Mouse (Mus musculus) midbrain, postnatal 0 days (tissue): ENCODE measurements around the gene Il1rl1. TPM values are rescaled to one million over a fixed set of nuclear protein-coding genes. Genes with fewer than 3 reads are reported as not detected.

Source experiments
- ATAC-seq: fragments of 200-750 bp; cut with Nextera tagmentation; 2 replicates; pipeline ENCODE4 v1.8.0; 2017; ENCODE audit warnings: moderate number of reproducible peaks, mild to moderate bottlenecking, moderate TSS enrichment, moderate library complexity; ENCODE audit not compliant: low FRiP score
- DNase-seq: peaks from one replicate; pipeline ENCODE4 v3.0.0-alpha.2; 2015; ENCODE audit warnings: low spot score
- H3K27ac ChIP-seq: fragments of 300-500 bp; sonication (generic); 2 replicates; pipeline ENCODE4 v1.5.1; 2014; ENCODE audit warnings: low read depth, mild to moderate bottlenecking, low read length, mixed read lengths
- H3K27me3 ChIP-seq: fragments of 300-500 bp; sonication (generic); 2 replicates; pipeline ENCODE4 v1.6.1; 2014; ENCODE audit warnings: low read length, control low read depth, mixed read lengths; ENCODE audit not compliant: insufficient read depth
- H3K36me3 ChIP-seq: fragments of 300-500 bp; sonication (generic); 2 replicates; pipeline ENCODE4 v1.6.1; 2014; ENCODE audit warnings: low read length, control low read depth, mixed read lengths; ENCODE audit not compliant: insufficient read depth
- H3K4me1 ChIP-seq: fragments of 300-500 bp; sonication (generic); 2 replicates; pipeline ENCODE4 v1.6.1; 2014; ENCODE audit warnings: mild to moderate bottlenecking, control low read depth, antibody characterized with exemption, low read length, mixed read lengths; ENCODE audit not compliant: insufficient read depth
- H3K4me2 ChIP-seq: fragments of 300-500 bp; sonication (generic); 2 replicates; pipeline ENCODE4 v1.6.1; 2014; ENCODE audit warnings: low read depth, mild to moderate bottlenecking, low read length, mixed read lengths; ENCODE audit not compliant: poor library complexity, severe bottlenecking
- H3K4me3 ChIP-seq: fragments of 300-500 bp; sonication (generic); 2 replicates; pipeline ENCODE4 v1.5.1; 2014; ENCODE audit warnings: low read depth, mild to moderate bottlenecking, low read length, moderate library complexity
- H3K9ac ChIP-seq: fragments of 300-500 bp; sonication (generic); replicated peaks from 2 replicates; pipeline ENCODE4 v1.6.1; 2014; ENCODE audit warnings: mild to moderate bottlenecking, low read length, moderate library complexity, mixed read lengths; ENCODE audit not compliant: poor library complexity, severe bottlenecking
- H3K9me3 ChIP-seq: fragments of 300-500 bp; sonication (generic); 2 replicates; pipeline ENCODE4 v1.6.1; 2016; ENCODE audit warnings: low read length, control low read depth
- CTCF ChIP-seq: IDR thresholded peaks from 2 replicates; pipeline ENCODE4 v1.5.1; 2016; ENCODE audit warnings: antibody characterized with exemption, mild to moderate bottlenecking
- WGBS: fragments of 180-500 bp; shearing (Covaris S2); extraction: QIAGEN DNeasy Blood & Tissue Kit; methylation state at CpG from one replicate; pipeline ENCODE4 v1.1.7; 2014; 5-methylcytosine and 5-hydroxymethylcytosine counted together
- polyA plus RNA-seq: library from polyadenylated mRNA; unstranded; fragments of >200 nt; fragmentation: Nextera tagmentation; extraction: Ambion mirVana; gene quantifications from 2 replicates; pipeline ENCODE4 v1.2.1, GENCODE M21; 2015
- total RNA-seq: library from RNA; depleted of rRNA; stranded (reverse); fragments of >200 nt; gene quantifications from 2 replicates; pipeline ENCODE4 v1.2.3, GENCODE M21; 2014; rRNA removed

Gene Il1rl1
- 0.09 and 0.33 TPM in 2 replicates for total RNA-seq
- 0.04 and 0.20 TPM in 2 replicates for polyA plus RNA-seq

GRCm38 (mm10) chr1:40428910-40429675, at the start of gene Il1rl1:
TSS of gene Il1rl1 (plus strand) at chr1:40429570.
- no peak for ATAC-seq
- Histone ChIP-seq H3K27ac (no peak within 1 kb of the TSS), H3K4me3 (no peak within 1 kb of the TSS), H3K4me2 (no peak within 1 kb of the TSS), H3K9me3 (no peaks in the 10 kb centered on the region), H3K36me3 (no peaks in the 10 kb centered on the region), H3K4me1 (no peaks in the 10 kb centered on the region), H3K9ac (no peak within 1 kb of the TSS), H3K27me3 (no peaks in the 10 kb centered on the region)
- 84% methylated on average over 5 of the region's 5 CpGs for WGBS
- no peak for DNase-seq
- no peak for TF ChIP-seq CTCF

- Histone ChIP-seq H3K4me3 (no peak overlapping the region), H3K27me3 (no peaks in the 10 kb centered on the region), H3K27ac (no peak overlapping the region), H3K36me3 (no peaks in the 10 kb centered on the region), H3K9me3 (no peaks in the 10 kb centered on the region), H3K4me1 (no peaks in the 10 kb centered on the region), H3K4me2 (no peak overlapping the region), H3K9ac (no peak overlapping the region)
- TF ChIP-seq CTCF: peak; percentile 67
- peak; percentile 66 for DNase-seq
- 61% methylated on average over 6 of the region's 6 CpGs for WGBS
- ATAC-seq: no peak
Observed at GRCm38 (mm10) chr1:40380111-40380510, 49.3 kb upstream of the Il1rl1 start.

- H3K36me3 ChIP-seq: no peaks in the 10 kb centered on the region
- H3K27ac ChIP-seq: no peak overlapping the region
- ATAC-seq: no peak
- DNase-seq: no peak
- no peak overlapping the region for H3K9ac ChIP-seq
- no peak overlapping the region for H3K4me2 ChIP-seq
- H3K4me1 ChIP-seq: no peaks in the 10 kb centered on the region
- no peak for TF ChIP-seq CTCF
- H3K27me3 ChIP-seq: no peaks in the 10 kb centered on the region
- H3K9me3 ChIP-seq: no peaks in the 10 kb centered on the region
- H3K4me3 ChIP-seq: no peak overlapping the region
- 86% methylated on average over 11 of the region's 11 CpGs for WGBS
Observed at GRCm38 (mm10) chr1:40380990-40381389, 48.4 kb upstream of the Il1rl1 start.

- Histone ChIP-seq H3K4me3 (no peak overlapping the region), H3K27me3 (no peaks in the 10 kb centered on the region), H3K9me3 (no peaks in the 10 kb centered on the region), H3K4me2 (no peak overlapping the region), H3K4me1 (no peaks in the 10 kb centered on the region), H3K36me3 (no peaks in the 10 kb centered on the region), H3K9ac (no peak overlapping the region), H3K27ac (no peak overlapping the region)
- ATAC-seq: no peak
- 83% methylated on average over 5 of the region's 5 CpGs for WGBS
- no peak for TF ChIP-seq CTCF
- no peak for DNase-seq
Observed at GRCm38 (mm10) chr1:40382841-40383240, 46.5 kb upstream of the Il1rl1 start.

- Histone ChIP-seq H3K27me3 (no peaks in the 10 kb centered on the region), H3K9me3 (no peaks in the 10 kb centered on the region), H3K27ac (no peak overlapping the region), H3K36me3 (no peaks in the 10 kb centered on the region), H3K4me2 (no peak overlapping the region), H3K4me3 (no peak overlapping the region), H3K9ac (no peak overlapping the region), H3K4me1 (no peaks in the 10 kb centered on the region)
- TF ChIP-seq CTCF: no peak
- WGBS: 94% methylated on average over 8 of the region's 8 CpGs
- no peak for ATAC-seq
- no peak for DNase-seq
Observed at GRCm38 (mm10) chr1:40384931-40385545, 44.3 kb upstream of the Il1rl1 start.

- H3K4me3 ChIP-seq: no peak overlapping the region
- no peaks in the 10 kb centered on the region for H3K36me3 ChIP-seq
- DNase-seq: no peak
- no peak overlapping the region for H3K9ac ChIP-seq
- no peaks in the 10 kb centered on the region for H3K27me3 ChIP-seq
- no peak for ATAC-seq
- no peak for TF ChIP-seq CTCF
- H3K27ac ChIP-seq: no peak overlapping the region
- H3K4me2 ChIP-seq: no peak overlapping the region
- H3K4me1 ChIP-seq: no peaks in the 10 kb centered on the region
- H3K9me3 ChIP-seq: no peaks in the 10 kb centered on the region
- WGBS: 89% methylated on average over 3 of the region's 3 CpGs
Observed at GRCm38 (mm10) chr1:40391374-40391773, 38.0 kb upstream of the Il1rl1 start.
